Mouse (Mus musculus): ENCODE measurements around the gene Gm38392. TPM values are rescaled to one million over a fixed set of nuclear protein-coding genes. Genes with fewer than 3 reads are reported as not detected.
"Not testable (repeated sequence)": the region's sequence is repeated elsewhere in the genome, so short reads cannot be mapped to it uniquely, and the experiment has no call there.

Gene Gm38392
- polyA plus RNA-seq, 1 experiment from 2014 or later = 0.20 TPM

DNA sequence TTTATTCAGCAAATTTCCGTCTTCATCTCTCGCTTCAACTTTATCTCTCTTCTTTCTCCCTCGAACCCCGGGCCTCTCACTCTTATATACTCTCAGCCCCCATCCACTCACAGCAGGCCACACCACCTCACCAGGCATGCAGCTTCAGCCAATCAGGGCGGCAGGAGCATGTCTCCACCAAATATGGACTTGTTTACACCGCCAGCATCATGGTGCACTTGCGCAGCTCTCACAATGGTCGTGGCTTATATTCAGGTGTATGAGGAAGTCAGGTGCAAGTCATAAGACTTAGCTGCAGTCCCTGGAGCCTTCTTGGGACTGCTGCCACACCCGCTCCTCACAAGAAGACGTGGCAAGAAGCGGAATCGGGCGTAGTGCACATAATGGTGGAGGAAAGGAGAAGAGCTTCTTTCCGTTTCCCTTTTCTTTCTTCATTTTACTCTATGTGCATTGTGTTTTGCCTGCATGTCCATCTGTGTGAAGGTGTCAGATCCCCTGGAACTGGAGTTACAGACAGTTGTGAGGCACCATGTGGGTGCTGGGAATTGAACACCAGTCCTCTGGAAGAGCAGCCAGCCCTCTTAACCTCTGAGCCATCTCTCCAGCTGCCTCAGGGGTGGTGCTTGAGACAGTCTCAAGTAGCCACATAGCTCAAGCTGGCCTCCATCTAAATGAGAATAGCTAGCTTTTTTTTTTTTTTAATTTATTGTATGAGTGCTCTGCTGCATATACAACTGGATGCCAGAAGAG is 2.0 kb downstream of the Gm38392 start:
- H3K4me1 ChIP-seq (replicated peaks; ENCODE audit: control insufficient read depth, insufficient read depth, low read length); H3K9me3 ChIP-seq (ENCODE audit: control insufficient read depth, low read length); H3K36me3 ChIP-seq (ENCODE audit: control insufficient read depth, insufficient read depth, low read length); H3K9ac ChIP-seq (ENCODE audit: low read depth, low read length); H3K4me3 ChIP-seq (ENCODE audit: low read depth, low read length); H3K27me3 ChIP-seq (ENCODE audit: control insufficient read depth, insufficient read depth, low read length); DNase-seq (ENCODE audit: low spot score); ATAC-seq (ENCODE audit: low FRiP score); H3K27ac ChIP-seq (ENCODE audit: low read depth, low read length); H3K4me2 ChIP-seq (replicated peaks; ENCODE audit: low read depth, low read length): not testable (repeated sequence)
- 97% methylated on average over 14 of the region's 14 CpGs for WGBS

DNA sequence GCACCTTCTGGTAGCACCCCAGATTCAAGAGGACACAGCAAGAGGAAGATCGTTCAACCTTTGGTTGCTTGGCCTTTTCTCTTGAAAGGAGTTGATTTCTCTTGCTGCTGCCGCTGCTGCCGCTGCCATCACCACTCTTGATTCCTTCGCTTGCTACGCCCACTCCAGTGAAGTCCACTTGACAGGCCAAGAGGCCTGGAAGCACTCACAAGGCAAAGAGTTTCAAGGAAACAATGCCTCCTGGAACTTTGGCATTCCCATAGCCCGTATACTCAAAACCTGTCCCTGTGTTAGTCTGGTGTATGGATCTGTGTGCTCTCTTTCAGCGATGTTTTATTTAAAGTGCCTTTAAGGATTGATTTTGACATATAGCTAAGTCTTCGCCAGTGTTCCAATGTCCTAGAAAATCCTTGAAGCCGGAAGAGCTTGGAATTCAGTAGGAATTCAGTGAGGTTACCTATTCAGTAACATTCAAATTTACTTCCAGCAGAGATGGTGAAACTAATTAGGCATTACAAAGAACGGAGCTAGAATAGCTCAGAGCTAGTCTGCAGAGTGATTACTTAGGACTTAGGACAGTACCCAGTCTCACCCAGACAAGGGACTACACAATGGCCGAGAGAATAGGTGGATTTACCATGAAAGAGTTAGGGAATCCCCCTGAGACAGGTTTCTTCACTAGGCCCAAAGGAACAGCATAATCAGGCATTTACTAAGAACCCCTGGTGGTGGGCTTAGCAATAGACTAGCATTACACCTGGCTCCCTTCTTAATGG is 5.7 kb downstream of the Gm38392 start:
- not testable (repeated sequence) for H3K9ac ChIP-seq (ENCODE audit: low read depth, low read length); H3K27ac ChIP-seq (ENCODE audit: low read depth, low read length); H3K4me1 ChIP-seq (replicated peaks; ENCODE audit: control insufficient read depth, insufficient read depth, low read length); H3K9me3 ChIP-seq (ENCODE audit: control insufficient read depth, low read length); H3K36me3 ChIP-seq (ENCODE audit: control insufficient read depth, insufficient read depth, low read length); ATAC-seq (ENCODE audit: low FRiP score); H3K4me3 ChIP-seq (ENCODE audit: low read depth, low read length); DNase-seq (ENCODE audit: low spot score); H3K4me2 ChIP-seq (replicated peaks; ENCODE audit: low read depth, low read length); H3K27me3 ChIP-seq (ENCODE audit: control insufficient read depth, insufficient read depth, low read length)
- 68% methylated on average over 11 of the region's 11 CpGs for WGBS

DNA sequence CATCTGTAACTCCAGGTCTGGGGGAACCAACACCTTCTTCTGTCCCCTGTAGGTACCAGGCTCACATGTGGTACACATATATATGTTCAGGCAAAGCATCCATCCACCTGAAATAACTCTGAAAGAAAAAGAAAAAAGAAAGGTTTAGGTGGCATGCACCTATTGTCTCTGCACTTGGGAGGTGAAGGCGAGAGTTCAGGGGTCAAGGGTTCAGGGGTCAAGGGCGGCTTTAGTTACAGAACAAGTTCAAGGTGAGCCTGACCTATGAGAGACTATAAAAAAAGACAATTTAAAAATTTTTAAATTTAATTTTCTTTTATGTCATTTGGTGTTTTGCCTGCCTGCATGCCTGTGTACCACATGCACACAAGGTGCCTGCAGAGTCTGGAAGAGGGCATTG is 7.0 kb downstream of the Gm38392 start:
- H3K36me3 ChIP-seq (ENCODE audit: control insufficient read depth, insufficient read depth, low read length) = no peaks in the 10 kb centered on the region
- DNase-seq (ENCODE audit: low spot score) (no peak), ATAC-seq (ENCODE audit: low FRiP score) (no peak)
- no peak overlapping the region for H3K9ac ChIP-seq (ENCODE audit: low read depth, low read length)
- no peak overlapping the region for H3K4me3 ChIP-seq (ENCODE audit: low read depth, low read length)
- 93% methylated on average over 2 of the region's 2 CpGs for WGBS
- no peak overlapping the region for H3K27ac ChIP-seq (ENCODE audit: low read depth, low read length)
- H3K9me3 ChIP-seq (ENCODE audit: control insufficient read depth, low read length) = no peaks in the 10 kb centered on the region
- no peak overlapping the region for H3K4me2 ChIP-seq (replicated peaks; ENCODE audit: low read depth, low read length)
- no peaks in the 10 kb centered on the region for H3K27me3 ChIP-seq (ENCODE audit: control insufficient read depth, insufficient read depth, low read length)
- H3K4me1 ChIP-seq (replicated peaks; ENCODE audit: control insufficient read depth, insufficient read depth, low read length) = no peaks in the 10 kb centered on the region

DNA sequence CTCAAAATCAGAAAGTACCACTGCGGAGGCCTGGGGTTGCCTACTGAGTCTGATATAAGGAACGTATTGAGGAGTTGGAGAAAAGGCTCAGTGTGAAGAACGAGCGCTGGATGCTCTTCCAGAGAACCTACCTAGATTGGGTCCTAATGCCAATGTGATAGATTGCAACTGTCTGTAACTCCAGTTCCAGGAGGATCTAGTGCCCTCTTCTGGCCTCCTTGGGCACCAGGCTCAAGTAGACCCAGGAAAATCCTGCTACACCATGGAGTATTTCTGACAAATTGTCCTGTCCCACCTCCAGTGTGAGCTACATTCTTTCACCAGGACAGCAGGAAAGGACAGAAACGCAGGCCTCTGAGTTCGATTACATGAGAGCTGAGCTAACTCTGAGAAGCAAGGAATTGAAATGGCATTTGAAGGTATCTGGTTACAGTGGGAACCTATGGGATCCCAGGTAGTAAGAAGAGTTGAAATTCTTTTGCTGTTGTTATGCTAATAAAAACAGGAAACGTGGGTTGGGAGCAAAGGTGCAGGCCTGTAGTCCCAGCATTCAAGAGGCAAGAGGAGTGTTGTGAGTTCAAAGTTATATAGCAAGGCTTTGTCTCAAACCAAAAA is 10.4 kb downstream of the Gm38392 start:
- H3K4me1 ChIP-seq (replicated peaks; ENCODE audit: control insufficient read depth, insufficient read depth, low read length) = no peaks in the 10 kb centered on the region
- no peak overlapping the region for H3K27ac ChIP-seq (ENCODE audit: low read depth, low read length)
- H3K27me3 ChIP-seq (ENCODE audit: control insufficient read depth, insufficient read depth, low read length) = no peaks in the 10 kb centered on the region
- 48% methylated on average over 7 of the region's 7 CpGs for WGBS
- no peak for ATAC-seq (ENCODE audit: low FRiP score)
- no peak overlapping the region for H3K4me3 ChIP-seq (ENCODE audit: low read depth, low read length)
- no peaks in the 10 kb centered on the region for H3K36me3 ChIP-seq (ENCODE audit: control insufficient read depth, insufficient read depth, low read length)
- H3K9ac ChIP-seq (ENCODE audit: low read depth, low read length) = no peak overlapping the region
- peak; percentile 33 for DNase-seq (ENCODE audit: low spot score)
- no peaks in the 10 kb centered on the region for H3K9me3 ChIP-seq (ENCODE audit: control insufficient read depth, low read length)
- H3K4me2 ChIP-seq (replicated peaks; ENCODE audit: low read depth, low read length) = no peak overlapping the region

DNA sequence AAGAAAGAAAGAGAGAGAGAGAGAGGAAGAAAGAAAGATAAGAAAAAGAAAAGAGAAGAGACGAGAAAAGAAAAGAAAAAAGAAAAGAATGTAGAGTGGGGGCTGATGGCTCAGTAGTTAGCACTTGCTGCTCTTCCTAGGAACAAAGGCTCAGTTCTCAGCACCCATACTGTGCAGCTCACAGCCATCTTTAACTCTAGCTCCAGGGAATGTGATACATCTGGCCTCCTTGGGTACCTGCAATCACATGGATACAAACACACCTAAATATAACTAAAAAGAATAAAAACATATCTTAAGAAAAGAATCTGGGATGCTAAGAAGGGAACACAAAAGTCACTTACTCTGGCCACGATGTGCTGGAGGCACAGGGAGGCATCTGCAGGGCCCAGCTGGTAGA is 10.9 kb downstream of the Gm38392 start:
- Histone ChIP-seq H3K9me3 (ENCODE audit: control insufficient read depth, low read length) (no peaks in the 10 kb centered on the region), H3K9ac (ENCODE audit: low read depth, low read length) (no peak overlapping the region), H3K27ac (ENCODE audit: low read depth, low read length) (no peak overlapping the region), H3K4me1 (replicated peaks; ENCODE audit: control insufficient read depth, insufficient read depth, low read length) (no peaks in the 10 kb centered on the region), H3K27me3 (ENCODE audit: control insufficient read depth, insufficient read depth, low read length) (no peaks in the 10 kb centered on the region), H3K36me3 (ENCODE audit: control insufficient read depth, insufficient read depth, low read length) (no peaks in the 10 kb centered on the region), H3K4me2 (replicated peaks; ENCODE audit: low read depth, low read length) (no peak overlapping the region), H3K4me3 (ENCODE audit: low read depth, low read length) (no peak overlapping the region)
- ATAC-seq (ENCODE audit: low FRiP score) (no peak), DNase-seq (ENCODE audit: low spot score) (no peak)
- 90% methylated on average over 2 of the region's 2 CpGs for WGBS

DNA sequence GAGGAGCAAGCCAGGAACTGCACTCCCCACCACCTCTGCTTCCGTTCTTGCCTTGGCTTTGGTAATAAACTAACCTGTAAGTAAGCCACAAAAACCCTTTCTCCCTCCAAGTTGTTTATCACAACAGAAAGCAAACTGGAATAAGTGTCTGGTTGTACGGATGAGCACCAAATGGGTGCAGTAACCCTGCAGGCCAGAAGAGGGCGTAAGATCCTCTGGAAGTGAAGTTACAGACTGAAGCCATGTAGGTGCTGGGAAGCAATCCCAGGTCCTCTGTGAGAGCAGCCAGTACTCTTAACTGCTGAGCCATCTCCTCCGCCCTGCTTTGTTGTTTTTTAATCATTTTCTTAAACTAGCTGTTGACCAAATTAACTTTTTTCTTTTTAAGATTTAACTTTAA is 13.0 kb downstream of the Gm38392 start:
- no peak for DNase-seq (ENCODE audit: low spot score)
- no peak overlapping the region for H3K4me3 ChIP-seq (ENCODE audit: low read depth, low read length)
- no peak overlapping the region for H3K4me2 ChIP-seq (replicated peaks; ENCODE audit: low read depth, low read length)
- H3K9ac ChIP-seq (ENCODE audit: low read depth, low read length) = no peak overlapping the region
- H3K27ac ChIP-seq (ENCODE audit: low read depth, low read length) = no peak overlapping the region
- 90% methylated on average over 4 of the region's 4 CpGs for WGBS
- H3K27me3 ChIP-seq (ENCODE audit: control insufficient read depth, insufficient read depth, low read length) = no peaks in the 10 kb centered on the region
- no peak for ATAC-seq (ENCODE audit: low FRiP score)
- no peaks in the 10 kb centered on the region for H3K36me3 ChIP-seq (ENCODE audit: control insufficient read depth, insufficient read depth, low read length)
- no peaks in the 10 kb centered on the region for H3K9me3 ChIP-seq (ENCODE audit: control insufficient read depth, low read length)
- H3K4me1 ChIP-seq (replicated peaks; ENCODE audit: control insufficient read depth, insufficient read depth, low read length) = no peaks in the 10 kb centered on the region

DNA sequence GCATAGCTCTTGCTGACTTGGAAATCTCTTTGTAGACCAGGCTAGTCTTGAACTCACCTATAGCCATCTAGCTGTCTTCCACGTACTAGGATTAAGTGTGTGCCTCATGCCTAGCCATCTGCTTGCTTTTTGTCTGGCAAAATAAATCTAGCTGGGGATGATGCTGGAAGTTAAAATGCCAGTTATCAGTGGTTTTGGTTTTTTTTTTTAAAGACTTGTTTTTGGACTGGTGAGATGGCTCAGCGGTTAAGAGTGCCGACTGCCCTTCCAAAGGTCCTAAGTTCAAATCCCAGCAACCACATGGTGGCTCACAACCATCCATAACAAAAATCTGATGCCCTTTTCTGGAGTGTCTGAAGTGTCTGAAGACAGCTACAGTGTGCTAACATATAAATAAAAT is 15.2 kb downstream of the Gm38392 start:
- H3K4me1 ChIP-seq (replicated peaks; ENCODE audit: control insufficient read depth, insufficient read depth, low read length) = no peaks in the 10 kb centered on the region
- ATAC-seq (ENCODE audit: low FRiP score) = no peak
- H3K36me3 ChIP-seq (ENCODE audit: control insufficient read depth, insufficient read depth, low read length) = no peaks in the 10 kb centered on the region
- no peak overlapping the region for H3K9ac ChIP-seq (ENCODE audit: low read depth, low read length)
- H3K27me3 ChIP-seq (ENCODE audit: control insufficient read depth, insufficient read depth, low read length) = no peaks in the 10 kb centered on the region
- no peak overlapping the region for H3K4me2 ChIP-seq (replicated peaks; ENCODE audit: low read depth, low read length)
- no peak for DNase-seq (ENCODE audit: low spot score)
- WGBS = 90% methylated on average over 3 of the region's 3 CpGs
- H3K9me3 ChIP-seq (ENCODE audit: control insufficient read depth, low read length) = no peaks in the 10 kb centered on the region
- no peak overlapping the region for H3K27ac ChIP-seq (ENCODE audit: low read depth, low read length)
- no peak overlapping the region for H3K4me3 ChIP-seq (ENCODE audit: low read depth, low read length)

DNA sequence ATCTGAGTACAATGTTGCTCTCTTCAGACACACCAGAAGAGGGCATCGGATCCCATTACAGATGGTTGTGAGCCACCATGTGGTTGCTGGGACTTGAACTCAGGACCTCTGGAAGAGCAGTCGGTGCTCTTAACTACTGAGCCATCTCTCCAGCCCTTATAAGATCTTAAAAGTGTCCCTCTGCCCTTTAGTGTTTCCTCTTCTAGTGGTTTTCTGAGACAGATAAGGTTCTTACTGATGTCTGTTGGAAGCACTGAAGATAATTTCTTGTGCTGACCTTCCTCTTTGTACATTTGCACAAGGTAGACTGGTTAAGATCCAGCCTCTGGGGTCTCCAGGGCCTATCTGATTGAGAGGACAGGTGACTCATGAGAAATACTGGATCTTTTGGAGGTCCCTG is 15.7 kb downstream of the Gm38392 start:
- H3K4me1 ChIP-seq (replicated peaks; ENCODE audit: control insufficient read depth, insufficient read depth, low read length); ATAC-seq (ENCODE audit: low FRiP score); DNase-seq (ENCODE audit: low spot score); H3K27me3 ChIP-seq (ENCODE audit: control insufficient read depth, insufficient read depth, low read length); H3K27ac ChIP-seq (ENCODE audit: low read depth, low read length); H3K9me3 ChIP-seq (ENCODE audit: control insufficient read depth, low read length); H3K9ac ChIP-seq (ENCODE audit: low read depth, low read length); H3K4me2 ChIP-seq (replicated peaks; ENCODE audit: low read depth, low read length); H3K4me3 ChIP-seq (ENCODE audit: low read depth, low read length); H3K36me3 ChIP-seq (ENCODE audit: control insufficient read depth, insufficient read depth, low read length): not testable (repeated sequence)
- WGBS = 98% methylated on average over 2 of the region's 2 CpGs

Measured in hindbrain, embryonic 11.5 days (tissue).